Mouse (Mus musculus) heart, embryonic 13.5 days (tissue): ENCODE measurements around the gene Asb6. TPM values are rescaled to one million over a fixed set of nuclear protein-coding genes. Genes with fewer than 3 reads are reported as not detected.

ENCODE experiments used
- ATAC-seq: fragments of 200-750 bp; cut with Nextera tagmentation; 2 replicates; pipeline ENCODE4 v1.8.0; 2017; ENCODE audit warnings: moderate TSS enrichment; ENCODE audit not compliant: insufficient number of reproducible peaks, low FRiP score, low TSS enrichment; ENCODE audit errors: extremely low read depth
- H3K27ac ChIP-seq: fragments of 300-500 bp; sonication (generic); replicated peaks from 2 replicates; pipeline ENCODE4 v1.5.1; 2015; ENCODE audit warnings: moderate library complexity, mild to moderate bottlenecking, inconsistent platforms
- H3K27me3 ChIP-seq: fragments of 300-500 bp; sonication (generic); replicated peaks from 2 replicates; pipeline ENCODE4 v1.6.1; 2015; ENCODE audit warnings: mild to moderate bottlenecking, inconsistent platforms
- H3K36me3 ChIP-seq: fragments of 300-500 bp; sonication (generic); 2 replicates; pipeline ENCODE4 v1.6.1; 2015; ENCODE audit warnings: mild to moderate bottlenecking, inconsistent platforms
- H3K4me1 ChIP-seq: fragments of 300-500 bp; sonication (generic); 2 replicates; pipeline ENCODE4 v1.6.1; 2015; ENCODE audit warnings: inconsistent platforms
- H3K4me2 ChIP-seq: fragments of 300-500 bp; sonication (generic); 2 replicates; pipeline ENCODE4 v1.6.1; 2015; ENCODE audit warnings: inconsistent platforms, mild to moderate bottlenecking, moderate library complexity
- H3K4me3 ChIP-seq: fragments of 300-500 bp; sonication (generic); 2 replicates; pipeline ENCODE4 v1.5.1; 2015; ENCODE audit warnings: moderate library complexity, mild to moderate bottlenecking, inconsistent platforms
- H3K9ac ChIP-seq: fragments of 300-500 bp; sonication (generic); 2 replicates; pipeline ENCODE4 v1.6.1; 2015; ENCODE audit warnings: inconsistent platforms, mild to moderate bottlenecking, moderate library complexity
- H3K9me3 ChIP-seq: fragments of 300-500 bp; sonication (generic); 2 replicates; pipeline ENCODE4 v1.6.1; 2016; ENCODE audit warnings: inconsistent platforms
- WGBS: fragments of 180-500 bp; shearing (Covaris S2); methylation state at CpG from one replicate; pipeline ENCODE4 v1.1.7; 2015; ENCODE audit warnings: mixed read lengths; 5-methylcytosine and 5-hydroxymethylcytosine counted together
- polyA plus RNA-seq: library from polyadenylated mRNA; unstranded; fragments of >200 nt; fragmentation: Nextera tagmentation; extraction: Ambion mirVana; gene quantifications from 2 replicates; pipeline ENCODE4 v1.2.1, GENCODE M21; 2015

Asb6 gene
- polyA plus RNA-seq, 1 experiment from 2014 or later = 20.0 TPM

- Histone ChIP-seq H3K4me2 (no peak overlapping the region; the same call in 1 of the 2 replicates), H3K9ac (peak overlapping the region; percentile 65), H3K4me3 (no peak overlapping the region), H3K27ac (peak overlapping the region; percentile 24; the same call in 1 of the 2 replicates), H3K27me3 (peaks cover 4% of the 10 kb centered on the region; the same call in 1 of the 2 replicates), H3K4me1 (peaks cover 64% of the 10 kb centered on the region), H3K9me3 (no peaks in the 10 kb centered on the region), H3K36me3 (no peaks in the 10 kb centered on the region)
- 60% methylated on average over 5 of the region's 5 CpGs for WGBS
- ATAC-seq = no peak
These were observed 29.6 kb upstream of the Asb6 start for GRCm38 (mm10) chr2:30859782-30860181.

GRCm38 (mm10) chr2:30857076-30857475 is 26.9 kb upstream of the Asb6 start:
- Histone ChIP-seq H3K4me1 (peaks cover 60% of the 10 kb centered on the region), H3K4me3 (no peak overlapping the region), H3K9me3 (no peaks in the 10 kb centered on the region), H3K27ac (no peak overlapping the region), H3K9ac (no peak overlapping the region), H3K36me3 (no peaks in the 10 kb centered on the region), H3K4me2 (no peak overlapping the region), H3K27me3 (no peaks in the 10 kb centered on the region)
- no peak for ATAC-seq
- 67% methylated on average over 6 of the region's 6 CpGs for WGBS

GRCm38 (mm10) chr2:30852771-30853313 is 22.7 kb upstream of the Asb6 start:
- WGBS = 23% methylated on average over 20 of the region's 20 CpGs
- Histone ChIP-seq H3K27me3 (no peaks in the 10 kb centered on the region), H3K4me2 (peak overlapping the region; percentile 0; the same call in 1 of the 2 replicates), H3K9ac (peak overlapping the region; percentile 58), H3K36me3 (no peaks in the 10 kb centered on the region), H3K27ac (peak overlapping the region; percentile 10; the same call in 1 of the 2 replicates), H3K4me3 (no peak overlapping the region), H3K4me1 (peaks cover 61% of the 10 kb centered on the region), H3K9me3 (no peaks in the 10 kb centered on the region)
- ATAC-seq = no peak

GRCm38 (mm10) chr2:30850581-30850980 is 20.4 kb upstream of the Asb6 start:
- Histone ChIP-seq H3K4me1 (peaks cover 78% of the 10 kb centered on the region), H3K27ac (peak overlapping the region; percentile 42), H3K36me3 (no peaks in the 10 kb centered on the region), H3K27me3 (peaks cover 8% of the 10 kb centered on the region), H3K4me3 (no peak overlapping the region), H3K4me2 (no peak overlapping the region), H3K9ac (peak overlapping the region; percentile 52), H3K9me3 (no peaks in the 10 kb centered on the region)
- WGBS = 24% methylated on average over 6 of the region's 6 CpGs
- no peak for ATAC-seq

GRCm38 (mm10) chr2:30848184-30848583 is 18.1 kb upstream of the Asb6 start:
- Histone ChIP-seq H3K9ac (no peak overlapping the region), H3K9me3 (no peaks in the 10 kb centered on the region), H3K36me3 (no peaks in the 10 kb centered on the region), H3K27me3 (peaks cover 20% of the 10 kb centered on the region), H3K4me3 (no peak overlapping the region), H3K27ac (no peak overlapping the region), H3K4me2 (no peak overlapping the region), H3K4me1 (peaks cover 78% of the 10 kb centered on the region)
- ATAC-seq = no peak
- 62% methylated on average over 8 of the region's 8 CpGs for WGBS

GRCm38 (mm10) chr2:30846723-30847122 is 16.6 kb upstream of the Asb6 start:
- H3K9me3 ChIP-seq = no peaks in the 10 kb centered on the region
- H3K9ac ChIP-seq = peak overlapping the region; percentile 95
- H3K36me3 ChIP-seq = no peaks in the 10 kb centered on the region
- WGBS = 13% methylated on average over 6 of the region's 6 CpGs
- H3K4me2 ChIP-seq = peak overlapping the region; percentile 78
- H3K4me1 ChIP-seq = peaks cover 77% of the 10 kb centered on the region
- peak; percentile 48; the same call in 1 of the 2 replicates for ATAC-seq
- peak overlapping the region; percentile 73 for H3K4me3 ChIP-seq
- peak overlapping the region; percentile 88 for H3K27ac ChIP-seq
- H3K27me3 ChIP-seq = peaks cover 20% of the 10 kb centered on the region

GRCm38 (mm10) chr2:30846236-30846635 is 16.1 kb upstream of the Asb6 start:
- peak overlapping the region; percentile 88 for H3K27ac ChIP-seq
- H3K36me3 ChIP-seq = no peaks in the 10 kb centered on the region
- H3K9ac ChIP-seq = peak overlapping the region; percentile 95
- peak overlapping the region; percentile 78 for H3K4me2 ChIP-seq
- H3K9me3 ChIP-seq = no peaks in the 10 kb centered on the region
- H3K27me3 ChIP-seq = peaks cover 20% of the 10 kb centered on the region
- peak overlapping the region; percentile 73 for H3K4me3 ChIP-seq
- 0 out of 2 replicates have a peak, but pooled peaks have one; percentile 4 for ATAC-seq
- peaks cover 75% of the 10 kb centered on the region for H3K4me1 ChIP-seq
- 46% methylated on average over 8 of the region's 8 CpGs for WGBS

- Histone ChIP-seq H3K4me3 (peak overlapping the region; percentile 73), H3K4me1 (peaks cover 67% of the 10 kb centered on the region), H3K4me2 (peak overlapping the region; percentile 78), H3K27me3 (peaks cover 20% of the 10 kb centered on the region), H3K9ac (peak overlapping the region; percentile 95), H3K27ac (peak overlapping the region; percentile 88), H3K9me3 (no peaks in the 10 kb centered on the region), H3K36me3 (no peaks in the 10 kb centered on the region)
- ATAC-seq = 0 out of 2 replicates have a peak, but pooled peaks have one; percentile 9
- WGBS = 1% methylated on average over 71 of the region's 80 CpGs
These were observed 15.3 kb upstream of the Asb6 start for GRCm38 (mm10) chr2:30845152-30846070.

GRCm38 (mm10) chr2:30842615-30843014 is 12.5 kb upstream of the Asb6 start:
- Histone ChIP-seq H3K36me3 (no peaks in the 10 kb centered on the region), H3K4me3 (0 out of 2 replicates have a peak overlapping the region, but pooled peaks have one; percentile 11), H3K9me3 (no peaks in the 10 kb centered on the region), H3K9ac (peak overlapping the region; percentile 72), H3K27ac (peak overlapping the region; percentile 84), H3K4me1 (peaks cover 48% of the 10 kb centered on the region), H3K4me2 (peak overlapping the region; percentile 55), H3K27me3 (peaks cover 20% of the 10 kb centered on the region)
- ATAC-seq = no peak
- 15% methylated on average over 10 of the region's 10 CpGs for WGBS

GRCm38 (mm10) chr2:30836238-30836990 is 6.3 kb upstream of the Asb6 start:
- H3K4me2 ChIP-seq = peak overlapping the region; percentile 34
- 20% methylated on average over 21 of the region's 21 CpGs for WGBS
- H3K9me3 ChIP-seq = no peaks in the 10 kb centered on the region
- H3K4me3 ChIP-seq = 0 out of 2 replicates have a peak overlapping the region, but pooled peaks have one; percentile 2
- H3K9ac ChIP-seq = peak overlapping the region; percentile 56
- H3K36me3 ChIP-seq = no peaks in the 10 kb centered on the region
- no peaks in the 10 kb centered on the region for H3K27me3 ChIP-seq
- H3K4me1 ChIP-seq = peaks cover 43% of the 10 kb centered on the region
- ATAC-seq = no peak
- peak overlapping the region; percentile 33 for H3K27ac ChIP-seq
